Mouse (Mus musculus): ENCODE measurements around the gene Tspan31. TPM values are rescaled to one million over a fixed set of nuclear protein-coding genes. Genes with fewer than 3 reads are reported as not detected.
A peak's percentile ranks its signal among the peaks of the same experiment; 100 is the strongest.

Tspan31 gene
- total RNA-seq, 4 experiments from 2014 or later, result 62.9 to 68.4 (median 66.1) TPM

DNA sequence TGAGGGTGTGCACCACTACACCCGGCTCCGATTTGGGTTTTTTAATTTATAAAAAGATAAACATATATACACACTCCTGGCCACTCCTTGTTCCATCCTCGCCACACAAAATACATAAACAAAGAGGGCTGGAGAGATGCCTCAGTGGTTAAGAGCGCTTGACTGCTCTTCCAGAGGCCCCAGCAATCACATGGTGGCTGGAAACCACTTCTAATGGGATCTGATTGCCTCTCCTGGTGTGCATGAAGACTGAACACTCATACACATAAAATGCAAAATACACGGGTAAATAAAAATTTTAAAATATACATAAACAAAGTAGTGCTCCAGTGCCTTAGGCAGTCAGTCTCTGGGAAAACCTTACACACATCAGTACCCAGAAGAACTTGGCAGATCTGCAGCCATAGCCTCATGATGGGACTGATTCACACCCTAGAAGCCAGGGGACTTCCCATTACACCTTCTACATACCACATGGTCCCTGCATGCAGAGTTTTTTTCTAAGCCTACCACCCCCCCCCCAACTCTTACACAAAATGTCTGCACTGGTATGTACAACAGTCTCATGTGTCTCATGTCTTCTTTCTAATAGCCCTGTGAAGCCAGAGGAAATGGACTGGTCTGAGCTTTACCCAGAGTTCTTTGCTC lies 27.5 kb downstream of the Tspan31 start:
- no peak for DNase-seq (ENCODE audit: low spot score in 2 of 2)

DNA sequence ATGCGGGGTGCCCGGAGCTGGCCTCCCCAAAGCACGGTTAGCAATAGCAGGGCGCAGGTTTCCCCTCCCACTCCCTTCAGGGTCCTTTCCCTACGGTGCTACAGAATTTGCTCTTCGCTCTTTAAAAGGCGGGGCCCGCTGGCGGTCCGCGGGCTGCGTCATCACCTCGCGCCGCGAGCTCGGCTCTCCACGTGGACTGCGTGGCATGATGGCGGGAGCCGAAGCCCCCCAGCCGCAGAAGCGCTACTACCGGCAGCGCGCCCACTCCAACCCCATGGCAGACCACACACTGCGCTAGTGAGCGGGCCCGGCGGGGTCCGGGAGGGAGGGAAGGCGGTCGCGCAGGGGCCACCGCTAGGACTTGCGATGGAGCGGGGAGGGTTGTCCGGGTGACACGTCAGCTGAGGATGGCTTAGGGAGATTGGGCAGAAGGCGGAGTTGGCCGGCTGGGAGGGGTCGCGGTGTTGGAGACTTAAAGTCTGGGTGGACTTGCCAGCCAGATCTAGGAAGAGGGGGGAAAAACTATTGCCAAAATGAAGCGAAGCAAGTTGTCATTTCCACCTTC lies 28.2 kb downstream of the Tspan31 start:
- peak; percentile 79 to 91 for DNase-seq (ENCODE audit: low spot score in 2 of 2)

DNA sequence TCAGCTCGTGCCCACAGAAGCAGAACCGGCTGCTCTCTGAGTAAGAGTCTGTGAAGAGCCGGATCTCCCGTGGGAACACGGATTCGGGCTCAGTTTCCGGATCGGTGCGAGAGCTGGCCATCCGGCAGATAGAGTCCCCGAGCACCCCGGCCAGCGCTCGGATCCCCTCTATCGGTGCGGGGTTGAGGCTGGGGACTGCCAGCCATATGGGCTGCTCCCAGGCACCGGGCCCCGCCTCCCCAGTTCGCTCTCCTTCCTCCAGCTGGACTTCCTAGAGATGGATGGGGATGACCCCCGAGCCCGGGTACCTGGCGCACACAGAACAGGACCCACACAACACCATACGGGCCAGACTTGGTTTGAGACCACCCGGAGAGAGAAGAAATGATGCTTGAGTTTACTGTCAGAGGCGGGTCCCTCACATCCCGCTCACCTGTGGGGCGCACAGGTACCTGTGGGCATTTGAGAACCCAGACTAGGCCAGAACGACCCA lies 28.7 kb downstream of the Tspan31 start, which contains the start of the genes Mettl1 and Eef1akmt3:
Gene Mettl1, plus strand, starts transcription at position 141 of the 493 bp plus-strand sequence.
Gene Eef1akmt3, minus strand, starts transcription at position 240 of the 493 bp plus-strand sequence.
- no peak for DNase-seq (ENCODE audit: low spot score in 2 of 2)

DNA sequence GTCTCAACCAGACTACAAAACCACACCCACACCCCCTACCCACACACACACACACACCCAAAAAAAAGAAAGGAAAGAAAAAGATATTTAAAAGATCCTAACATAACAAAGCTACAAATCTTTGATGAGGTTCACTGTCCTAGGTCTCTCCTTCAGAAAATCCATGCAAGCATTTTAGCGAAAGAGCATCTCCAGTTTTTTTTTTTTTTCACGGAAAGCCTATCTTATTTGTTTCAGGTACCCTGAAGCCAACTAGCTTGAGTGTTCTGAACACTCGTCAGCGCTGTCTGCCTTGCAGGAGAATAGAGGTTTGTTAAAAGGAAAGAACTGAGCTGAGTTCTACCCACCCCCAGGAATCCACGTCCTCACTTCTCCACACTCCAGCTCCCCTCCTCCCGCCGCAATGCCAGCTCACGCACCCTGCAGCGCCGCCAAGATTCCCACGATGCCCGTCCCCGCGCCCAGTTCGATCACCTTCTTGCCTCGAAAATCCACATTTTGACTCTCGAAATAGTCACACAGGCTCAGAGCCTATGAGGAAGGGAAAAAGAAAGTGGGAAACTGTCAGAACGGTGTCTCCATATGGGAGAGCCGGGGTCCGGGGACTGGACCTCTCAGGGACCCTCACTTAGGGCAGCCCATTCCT lies 29.4 kb downstream of the Tspan31 start:
- DNase-seq (ENCODE audit: low spot score in 2 of 2), result no peak

DNA sequence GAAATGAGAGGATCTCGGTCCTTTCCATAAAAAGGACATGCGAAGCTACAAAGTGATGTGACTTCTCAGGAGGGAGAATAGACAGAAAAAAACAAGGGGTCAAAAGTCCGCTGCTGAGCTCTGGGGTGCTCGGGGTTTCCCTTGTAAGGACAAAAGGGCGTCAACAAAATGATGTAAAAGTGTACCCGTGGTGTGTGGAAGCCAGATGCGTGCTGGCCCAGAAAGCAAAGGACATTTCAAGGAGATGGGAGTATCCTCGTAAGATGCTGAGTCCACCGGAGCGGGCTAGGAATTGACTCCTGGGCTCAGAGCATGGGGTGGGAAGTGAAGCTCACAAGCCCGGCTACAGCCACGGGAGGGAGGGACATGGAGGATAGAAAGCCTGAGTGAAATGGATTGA lies 32.4 kb downstream of the Tspan31 start:
- no peak for DNase-seq (ENCODE audit: low spot score in 2 of 2)

DNA sequence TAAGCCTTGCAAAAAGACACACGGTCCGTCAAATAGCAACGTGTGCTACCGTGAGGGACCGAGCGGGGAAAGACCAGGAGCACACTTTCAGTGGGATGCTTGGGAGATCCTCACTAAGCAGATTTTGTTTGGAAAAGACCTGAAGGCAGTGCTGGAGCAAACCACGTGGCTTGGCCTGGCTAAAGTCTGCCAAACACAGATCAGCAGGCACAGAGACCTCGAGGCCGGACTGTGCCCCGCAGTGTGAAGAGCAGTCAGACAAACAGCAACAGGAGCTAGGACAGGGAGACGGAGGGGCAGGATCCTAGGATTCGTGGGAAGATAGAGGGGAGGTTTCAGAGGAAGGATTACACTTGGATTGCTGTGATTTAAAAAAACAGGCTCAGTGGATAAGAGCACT lies 33.8 kb downstream of the Tspan31 start:
- DNase-seq (ENCODE audit: low spot score in 2 of 2), result no peak

DNA sequence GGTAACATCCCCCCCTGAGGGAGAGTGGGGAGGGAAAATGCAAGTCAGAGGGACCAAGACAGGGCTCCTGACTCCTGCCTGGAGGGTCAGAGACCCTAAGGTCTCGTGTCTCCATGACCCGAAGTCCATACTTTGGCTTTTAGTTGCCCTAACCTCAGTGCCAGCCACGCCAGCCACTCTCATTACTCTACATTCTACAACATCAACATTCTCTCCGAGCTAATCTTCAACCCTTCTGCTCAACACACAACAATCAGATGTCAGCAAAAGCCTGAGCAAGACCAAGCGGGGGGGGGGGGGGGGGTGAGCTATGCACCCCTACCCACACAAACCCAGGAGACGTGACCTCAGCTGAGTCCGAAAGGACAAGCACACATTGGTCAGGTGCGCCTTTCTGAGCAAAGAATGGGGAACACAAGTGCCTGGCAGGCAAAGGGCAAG lies 36.7 kb downstream of the Tspan31 start:
- DNase-seq (ENCODE audit: low spot score in 2 of 2), result no peak

DNA sequence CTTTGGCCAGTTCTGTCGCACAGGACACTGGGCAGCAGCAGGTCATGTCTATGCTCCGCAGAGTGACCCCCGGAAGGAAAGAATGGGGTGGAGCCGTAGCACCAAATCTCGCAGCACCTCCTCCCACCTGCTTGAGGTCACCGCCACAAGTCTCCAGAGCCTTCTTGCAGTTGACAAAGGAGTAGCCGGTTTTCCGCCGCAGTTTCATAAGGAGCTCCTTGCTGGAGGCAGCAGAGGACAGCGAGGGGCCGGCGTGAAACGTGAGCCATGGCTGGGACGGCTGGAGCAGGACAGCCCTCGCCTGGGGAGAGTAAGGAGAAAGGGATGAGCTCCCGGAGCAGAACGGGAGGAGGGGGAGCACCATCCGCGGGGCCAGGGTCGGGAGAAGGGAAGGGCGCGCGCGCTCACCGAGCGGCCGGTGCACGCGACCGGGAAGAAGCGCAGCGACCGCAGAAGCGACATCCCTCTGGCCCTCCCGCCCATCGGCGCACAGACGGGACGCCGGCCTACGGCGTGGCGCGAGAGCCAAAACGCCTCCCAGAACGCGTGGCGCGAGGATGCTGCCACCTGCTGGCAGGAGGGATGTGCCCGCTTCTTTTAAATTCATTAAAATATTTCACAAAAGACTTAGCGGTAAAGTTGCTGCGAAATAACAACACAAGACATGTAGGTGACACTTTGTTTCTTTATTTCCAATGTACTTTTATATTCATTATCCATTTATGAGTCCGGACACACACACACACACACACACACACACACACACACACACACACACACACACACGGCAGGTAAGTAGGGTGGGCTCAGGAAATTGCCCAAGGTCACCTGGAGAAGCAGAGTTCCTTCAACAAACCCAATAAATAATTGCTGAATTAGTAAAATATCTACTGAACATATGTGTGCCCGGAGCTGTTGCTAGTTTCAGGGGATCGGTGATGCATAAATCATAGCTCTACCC lies 39.4 kb downstream of the Tspan31 start, which contains the start of gene Tsfm:
Gene Tsfm, minus strand, starts transcription at position 505 of the 961 bp plus-strand sequence.
- DNase-seq (ENCODE audit: low spot score in 2 of 2), result peak; percentile 72 to 90

DNA sequence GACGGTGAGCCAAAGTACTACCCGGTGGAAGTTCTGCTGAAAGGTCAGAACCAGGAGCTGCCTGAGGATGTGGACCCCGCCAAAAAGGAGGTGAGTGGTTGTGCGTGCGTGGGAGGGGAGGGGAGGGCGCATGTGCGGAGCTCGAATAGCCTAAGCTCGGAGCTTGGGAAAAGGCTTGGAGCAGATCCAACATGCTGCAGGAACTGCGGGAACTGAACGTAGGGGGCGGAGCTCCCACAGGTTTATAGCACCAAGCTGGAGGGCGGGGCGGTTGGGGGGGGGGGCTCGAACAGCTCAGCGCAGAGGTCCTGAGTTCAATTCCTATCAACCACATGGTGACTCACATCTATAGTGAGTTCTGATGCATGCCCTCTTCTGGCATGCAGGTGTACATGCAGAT lies 51.6 kb downstream of the Tspan31 start:
- DNase-seq (ENCODE audit: low spot score in 2 of 2), result no peak

Other genes with a start within 250 kb of the Tspan31 start
- 10 to 100 TPM in 3 of 4 experiments, 1 to 10 TPM in 1; 7.5 to 11.2 (median 10.5) TPM for gene Atp23, start 168.9 kb downstream of the Tspan31 start, total RNA-seq (2022)
- 100 to 1,000 TPM; 104 to 120 (median 111) TPM for gene Ctdsp2, start 91.5 kb downstream of the Tspan31 start, total RNA-seq (2022)
- gene Avil, start 69.6 kb downstream of the Tspan31 start, total RNA-seq (2022), result under 1 TPM; 0.11 to 0.39 (median 0.18) TPM
- 10 to 100 TPM; 24.5 to 31.8 (median 27.5) TPM for gene Tsfm, start 39.4 kb downstream of the Tspan31 start, total RNA-seq (2022)
- gene Mettl1, start 28.9 kb downstream of the Tspan31 start, total RNA-seq (2022), result 10 to 100 TPM; 13.1 to 16.0 (median 14.5) TPM
- gene Eef1akmt3, start 28.8 kb downstream of the Tspan31 start, total RNA-seq (2022), result under 1 TPM in 3 of 4 experiments, not detected in 1; 0.23 to 0.33 (median 0.31) TPM
- gene Cyp27b1, start 22.0 kb downstream of the Tspan31 start, total RNA-seq (2022), result 1 to 10 TPM in 1 of 4 experiments, under 1 TPM in 3; 0.14 to 1.1 (median 0.48) TPM
- gene March9, start 10.1 kb downstream of the Tspan31 start, total RNA-seq (2022), result 10 to 100 TPM; 14.8 to 21.9 (median 20.4) TPM
- gene Cdk4, start 6.7 kb downstream of the Tspan31 start, total RNA-seq (2022), result 10 to 100 TPM; 84.1 to 95.2 (median 91.1) TPM
- 100 to 1,000 TPM; 657 to 727 (median 692) TPM for gene Agap2, start 5.0 kb upstream of the Tspan31 start, total RNA-seq (2022)
- 100 to 1,000 TPM in 2 of 4 experiments, 10 to 100 TPM in 2; 98.1 to 120 (median 109) TPM for gene Os9, start 50.9 kb upstream of the Tspan31 start, total RNA-seq (2022)
- gene B4galnt1, start 95.0 kb upstream of the Tspan31 start, total RNA-seq (2022), result 100 to 1,000 TPM; 113 to 123 (median 113) TPM
- gene Slc26a10, start 110.4 kb upstream of the Tspan31 start, total RNA-seq (2022), result 10 to 100 TPM; 12.2 to 17.5 (median 14.4) TPM
- 100 to 1,000 TPM; 310 to 386 (median 350) TPM for gene Arhgef25, start 119.8 kb upstream of the Tspan31 start, total RNA-seq (2022)
- 100 to 1,000 TPM; 214 to 267 (median 229) TPM for gene Dtx3, start 125.5 kb upstream of the Tspan31 start, total RNA-seq (2022)
- 100 to 1,000 TPM in 1 of 4 experiments, 10 to 100 TPM in 3; 95.0 to 107 (median 98.9) TPM for gene Pip4k2c, start 141.3 kb upstream of the Tspan31 start, total RNA-seq (2022)
- gene Kif5a, start 193.1 kb upstream of the Tspan31 start, total RNA-seq (2022), result 100 to 1,000 TPM; 807 to 850 (median 831) TPM
- 100 to 1,000 TPM; 260 to 271 (median 262) TPM for gene Dctn2, start 196.1 kb upstream of the Tspan31 start, total RNA-seq (2022)
- gene Mbd6, start 218.8 kb upstream of the Tspan31 start, total RNA-seq (2022), result 10 to 100 TPM; 56.3 to 61.6 (median 56.8) TPM
- 10 to 100 TPM; 56.7 to 65.8 (median 63.9) TPM for gene Mars, start 241.5 kb upstream of the Tspan31 start, total RNA-seq (2022)